Mouse (Mus musculus) liver, embryonic 14.5 days (tissue): Measurements from ENCODE around the gene Evl. TPM values are rescaled to one million over a fixed set of nuclear protein-coding genes. Genes with fewer than 3 reads are reported as not detected.

Experiments used
- ATAC-seq: fragments of 200-750 bp; cut with Nextera tagmentation; 2 replicates; pipeline ENCODE4 v1.8.0; 2017; ENCODE audit warnings: moderate number of reproducible peaks, mild to moderate bottlenecking, moderate library complexity; ENCODE audit not compliant: insufficient read depth
- DNase-seq, 3 experiments: peaks; one replicate each; pipeline ENCODE4 v3.0.0-alpha.2; 2012 to 2013; ENCODE audit warnings: low read depth in 3 of 3, low spot score in 3 of 3
- H3K27ac ChIP-seq: fragments of 300-500 bp; sonication (generic); 2 replicates; pipeline ENCODE4 v1.5.1; 2014; ENCODE audit warnings: moderate library complexity, mild to moderate bottlenecking, control low read depth, inconsistent platforms
- H3K27me3 ChIP-seq: fragments of 300-500 bp; sonication (generic); 2 replicates; pipeline ENCODE4 v1.6.1; 2014; ENCODE audit warnings: mild to moderate bottlenecking, low read length, moderate library complexity; ENCODE audit not compliant: control insufficient read depth, insufficient read depth
- H3K36me3 ChIP-seq: fragments of 300-500 bp; sonication (generic); replicated peaks from 2 replicates; pipeline ENCODE4 v1.6.1; 2014; ENCODE audit warnings: low read depth; ENCODE audit not compliant: control insufficient read depth, insufficient read depth
- H3K4me1 ChIP-seq, 2 experiments: fragments of 200-500 bp in 1 of 2; fragments of 300-500 bp in 1 of 2; sonication (generic) in 1 of 2; replicated peaks; 2 replicates each; pipeline ENCODE4 v1.6.1; 2012 to 2014; ENCODE audit warnings: antibody characterized with exemption in 1 of 2, inconsistent platforms in 1 of 2, low read length in 1 of 2; ENCODE audit not compliant: control insufficient read depth in 2 of 2, insufficient read depth in 2 of 2
- H3K4me2 ChIP-seq: fragments of 300-500 bp; sonication (generic); 2 replicates; pipeline ENCODE4 v1.6.1; 2014; ENCODE audit warnings: low read depth, mild to moderate bottlenecking, control low read depth, moderate library complexity
- H3K4me3 ChIP-seq, 2 experiments: fragments of 200-500 bp in 1 of 2; fragments of 300-500 bp in 1 of 2; sonication (generic) in 1 of 2; 2 replicates each; pipeline ENCODE4 v1.5.1; 2012 to 2014; ENCODE audit warnings: low read depth in 2 of 2, low read length in 2 of 2, mild to moderate bottlenecking in 2 of 2, control low read depth in 1 of 2, inconsistent platforms in 1 of 2, moderate library complexity in 1 of 2; ENCODE audit not compliant: insufficient read depth in 1 of 2
- H3K9ac ChIP-seq: fragments of 300-500 bp; sonication (generic); replicated peaks from 2 replicates; pipeline ENCODE4 v1.6.1; 2014; ENCODE audit warnings: mild to moderate bottlenecking, control low read depth, moderate library complexity
- H3K9me3 ChIP-seq: fragments of 300-500 bp; sonication (generic); 2 replicates; pipeline ENCODE4 v1.6.1; 2016; ENCODE audit warnings: low read length, mixed read lengths; ENCODE audit not compliant: control insufficient read depth
- CTCF ChIP-seq: IDR thresholded peaks from 2 replicates; pipeline ENCODE4 v1.5.1; 2016; ENCODE audit warnings: antibody characterized with exemption, low read depth, control low read depth
- EP300 ChIP-seq: IDR thresholded peaks from 2 replicates; pipeline ENCODE4 v1.6.1; 2016; ENCODE audit warnings: antibody characterized with exemption, low read depth
- WGBS: fragments of 180-500 bp; shearing (Covaris S2); extraction: QIAGEN DNeasy Blood & Tissue Kit; methylation state at CpG from one replicate; pipeline ENCODE4 v1.1.7; 2014; ENCODE audit not compliant: insufficient replicate concordance; 5-methylcytosine and 5-hydroxymethylcytosine counted together
- polyA plus RNA-seq, 2 experiments: library from polyadenylated mRNA; depleted of rRNA in 1 of 2; stranded (reverse) in 1 of 2; unstranded in 1 of 2; fragments of >200 nt; fragmentation: Nextera tagmentation in 1 of 2; extraction: Ambion mirVana in 1 of 2; gene quantifications; 2 replicates each; pipeline versions ENCODE4 v1.2.1 to v1.2.3; 2012 to 2014

The Evl gene
- polyA plus RNA-seq, 2 experiments = 7.0 to 15.9 TPM

GRCm38 (mm10) chr12:108558194-108558593, 3.7 kb downstream of the Evl start:
- H3K4me1 ChIP-seq = no peaks in the 10 kb centered on the region
- no peak overlapping the region for H3K4me2 ChIP-seq
- no peak overlapping the region for H3K27ac ChIP-seq
- no peaks in the 10 kb centered on the region for H3K9me3 ChIP-seq
- no peak overlapping the region for H3K9ac ChIP-seq
- DNase-seq (no peak), ATAC-seq (no peak)
- H3K4me3 ChIP-seq = no peak overlapping the region
- no peaks in the 10 kb centered on the region for H3K36me3 ChIP-seq
- H3K27me3 ChIP-seq = peaks cover 33% of the 10 kb centered on the region
- TF ChIP-seq EP300 = no peak
- no peak for TF ChIP-seq CTCF

GRCm38 (mm10) chr12:108563238-108563637, 8.7 kb downstream of the Evl start:
- no peaks in the 10 kb centered on the region for H3K27me3 ChIP-seq
- no peak overlapping the region for H3K9ac ChIP-seq
- peak; percentile 23; the same call in 1 of the 2 replicates for TF ChIP-seq CTCF
- TF ChIP-seq EP300 = no peak
- ATAC-seq (no peak), DNase-seq (no peak)
- no peaks in the 10 kb centered on the region for H3K9me3 ChIP-seq
- H3K27ac ChIP-seq = no peak overlapping the region
- H3K4me1 ChIP-seq = no peaks in the 10 kb centered on the region
- H3K4me2 ChIP-seq = no peak overlapping the region
- 62% methylated on average over 3 of the region's 3 CpGs for WGBS
- H3K4me3 ChIP-seq = no peak overlapping the region
- H3K36me3 ChIP-seq = no peaks in the 10 kb centered on the region

GRCm38 (mm10) chr12:108564910-108565506, 10.5 kb downstream of the Evl start:
- WGBS = 66% methylated on average over 12 of the region's 12 CpGs
- ATAC-seq (no peak), DNase-seq (no peak)
- no peaks in the 10 kb centered on the region for H3K27me3 ChIP-seq
- no peaks in the 10 kb centered on the region for H3K36me3 ChIP-seq
- TF ChIP-seq CTCF = no peak
- no peak for TF ChIP-seq EP300
- H3K4me2 ChIP-seq = no peak overlapping the region
- H3K27ac ChIP-seq = no peak overlapping the region
- H3K4me1 ChIP-seq = no peaks in the 10 kb centered on the region
- no peaks in the 10 kb centered on the region for H3K9me3 ChIP-seq
- no peak overlapping the region for H3K4me3 ChIP-seq
- no peak overlapping the region for H3K9ac ChIP-seq

- DNase-seq (no peak), ATAC-seq (no peak)
- no peaks in the 10 kb centered on the region for H3K4me1 ChIP-seq
- no peak overlapping the region for H3K27ac ChIP-seq
- no peak for TF ChIP-seq EP300
- TF ChIP-seq CTCF = no peak
- H3K27me3 ChIP-seq = no peaks in the 10 kb centered on the region
- H3K9me3 ChIP-seq = no peaks in the 10 kb centered on the region
- H3K4me3 ChIP-seq = no peak overlapping the region
- no peak overlapping the region for H3K4me2 ChIP-seq
- WGBS = 55% methylated on average over 7 of the region's 7 CpGs
- no peaks in the 10 kb centered on the region for H3K36me3 ChIP-seq
- H3K9ac ChIP-seq = no peak overlapping the region
Measured at GRCm38 (mm10) chr12:108579156-108579871, 24.8 kb downstream of the Evl start.

- H3K27ac ChIP-seq = no peak overlapping the region
- H3K36me3 ChIP-seq = no peaks in the 10 kb centered on the region
- no peaks in the 10 kb centered on the region for H3K4me1 ChIP-seq
- H3K9me3 ChIP-seq = no peaks in the 10 kb centered on the region
- H3K27me3 ChIP-seq = no peaks in the 10 kb centered on the region
- WGBS = 57% methylated on average over 1 of the region's 1 CpGs
- ATAC-seq (no peak), DNase-seq (no peak)
- H3K4me3 ChIP-seq = no peak overlapping the region
- H3K9ac ChIP-seq = no peak overlapping the region
- no peak overlapping the region for H3K4me2 ChIP-seq
- TF ChIP-seq CTCF (no peak), EP300 (no peak)
Measured at GRCm38 (mm10) chr12:108583775-108584174, 29.3 kb downstream of the Evl start.
